Mouse (Mus musculus) cerebellum, postnatal 14 days (tissue): Measurements from ENCODE around the gene Mettl15.
"Not testable (repeated sequence)": the region's sequence is repeated elsewhere in the genome, so short reads cannot be mapped to it uniquely, and the experiment has no call there.

ENCODE experiments used
- DNase-seq, 2 experiments: peaks; one replicate each; pipeline ENCODE4 v3.0.0; 2021; ENCODE audit warnings: mixed read lengths in 2 of 2

Gene Mettl15

GRCm38 (mm10) chr2:109280600-109281340 lies at the start of gene Mettl15, which contains the start of gene Kif18a:
Mettl15 (minus strand) TSS chr2:109280748.
Kif18a (plus strand) TSS chr2:109280738.
- DNase-seq: peak; percentile 97

- no peak for DNase-seq
Observed at GRCm38 (mm10) chr2:109311369-109311768, 30.8 kb upstream of the Mettl15 start.

GRCm38 (mm10) chr2:109303638-109304037 lies 23.1 kb upstream of the Mettl15 start:
- no peak for DNase-seq

- DNase-seq: peak; percentile 68 to 85
Observed at GRCm38 (mm10) chr2:109302234-109302633, 21.7 kb upstream of the Mettl15 start.

GRCm38 (mm10) chr2:109298160-109298559 lies 17.6 kb upstream of the Mettl15 start:
- no peak for DNase-seq

- DNase-seq: no peak
Observed at GRCm38 (mm10) chr2:109296264-109296663, 15.7 kb upstream of the Mettl15 start.

- no peak for DNase-seq
Observed at GRCm38 (mm10) chr2:109289327-109289726, 8.8 kb upstream of the Mettl15 start.

GRCm38 (mm10) chr2:109284121-109284520 lies 3.6 kb upstream of the Mettl15 start:
- no peak for DNase-seq

- no peak for DNase-seq
Observed at GRCm38 (mm10) chr2:109281341-109281690, 768 bp upstream of the Mettl15 start.

- no peak for DNase-seq
Observed at GRCm38 (mm10) chr2:109280272-109280599, 312 bp downstream of the Mettl15 start.

GRCm38 (mm10) chr2:109278036-109278435 lies 2.5 kb downstream of the Mettl15 start:
- peak; percentile 41 to 56 for DNase-seq

- DNase-seq: peak; percentile 7 to 41
Observed at GRCm38 (mm10) chr2:109277593-109277992, 3.0 kb downstream of the Mettl15 start.

- DNase-seq: no peak
Observed at GRCm38 (mm10) chr2:109273098-109273497, 7.5 kb downstream of the Mettl15 start.

GRCm38 (mm10) chr2:109262779-109263178 lies 17.8 kb downstream of the Mettl15 start:
- DNase-seq: no peak

GRCm38 (mm10) chr2:109241947-109242346 lies 38.6 kb downstream of the Mettl15 start:
- no peak for DNase-seq

- no peak for DNase-seq
Observed at GRCm38 (mm10) chr2:109235741-109236140, 44.8 kb downstream of the Mettl15 start.

GRCm38 (mm10) chr2:109233876-109234275 lies 46.7 kb downstream of the Mettl15 start:
- DNase-seq: no peak

- DNase-seq: no peak
Observed at GRCm38 (mm10) chr2:109230443-109230842, 50.1 kb downstream of the Mettl15 start.

- DNase-seq: no peak
Observed at GRCm38 (mm10) chr2:109227196-109227595, 53.4 kb downstream of the Mettl15 start.

- DNase-seq: no peak
Observed at GRCm38 (mm10) chr2:109221470-109221869, 59.1 kb downstream of the Mettl15 start.

GRCm38 (mm10) chr2:109216678-109217077 lies 63.9 kb downstream of the Mettl15 start:
- DNase-seq: not testable (repeated sequence)

GRCm38 (mm10) chr2:109210641-109211040 lies 69.9 kb downstream of the Mettl15 start:
- not testable (repeated sequence) for DNase-seq

- no peak for DNase-seq
Observed at GRCm38 (mm10) chr2:109208032-109208431, 72.5 kb downstream of the Mettl15 start.

GRCm38 (mm10) chr2:109182993-109183392 lies 97.6 kb downstream of the Mettl15 start:
- DNase-seq: no peak

GRCm38 (mm10) chr2:109158509-109158908 lies 122.0 kb downstream of the Mettl15 start:
- no peak for DNase-seq
